Comparison of ENCODE assay signal across 32 mouse cellular contexts in genomic region chr7:140320558-140320957, GRCm38 (mm10). TPM values are rescaled to one million over a fixed set of nuclear protein-coding genes. Genes with fewer than 3 reads are reported as not detected.
A peak's percentile ranks its signal among the peaks of the same experiment; 100 is the strongest.
DNase-seq lines count a peak whose midpoint lies in the region; ATAC-seq and TF ChIP-seq lines count a peak whose summit lies in the region.
"Had no signal": no experiment of that assay in that cellular context is flagged by ENCODE, and none has a peak within 500 bp of the region (broad histone marks: within the 10 kb centered on the region; RNA-seq: fewer than 3 reads in every experiment).

TSS of gene Olfr525 (plus strand) at chr7:140320858.

- peak; percentile 31 for ATAC-seq in CD4-positive, CD25-positive, alpha-beta regulatory T cell, adult 4 months
- ATAC-seq: forebrain, embryonic 15.5 days; hindbrain, embryonic 16.5 days; intestine, embryonic 16.5 days; Patski had no signal

- no peaks in the 10 kb centered on the region for H3K4me1 ChIP-seq in forebrain, embryonic 10.5 days
- H3K4me1 ChIP-seq: embryonic facial prominence, embryonic 12.5 days; embryonic facial prominence, embryonic 15.5 days; forebrain, embryonic 12.5 days; forebrain, embryonic 15.5 days; heart, embryonic 13.5 days; hindbrain, embryonic 10.5 days; hindbrain, embryonic 13.5 days had no signal

- H3K36me3 ChIP-seq in forebrain, embryonic 10.5 days (replicated peaks): no peaks in the 10 kb centered on the region
- H3K36me3 ChIP-seq: embryonic facial prominence, embryonic 12.5 days; embryonic facial prominence, embryonic 15.5 days; forebrain, embryonic 12.5 days; forebrain, embryonic 15.5 days; G1E; heart, embryonic 13.5 days; hindbrain, embryonic 10.5 days; hindbrain, embryonic 13.5 days had no signal

- H3K9me3 ChIP-seq in forebrain, embryonic 10.5 days: no peaks in the 10 kb centered on the region
- H3K9me3 ChIP-seq: embryonic facial prominence, embryonic 12.5 days; embryonic facial prominence, embryonic 15.5 days; forebrain, embryonic 12.5 days; forebrain, embryonic 15.5 days; G1E; heart, embryonic 13.5 days; hindbrain, embryonic 10.5 days; hindbrain, embryonic 13.5 days had no signal

- DNase-seq in layer of hippocampus, adult 2 months (ENCODE audit: low spot score in 2 of 2): no peak
- no peak for DNase-seq in layer of hippocampus, adult 9-11 months
- peak; percentile 8 for DNase-seq in thymus, postnatal 25 days
- DNase-seq in thymus, postnatal 10 days (ENCODE audit: low spot score in 2 of 2): no peak
- DNase-seq in naive thymus-derived CD4-positive, alpha-beta T cell, adult 2 months (ENCODE audit: low read depth): peak; percentile 30
- DNase-seq in forebrain, embryonic 10.5 days (ENCODE audit: extremely low spot score, low spot score): no peak
- DNase-seq: adrenal gland, postnatal 10 days; adrenal gland, postnatal 36 days; cerebellum, adult 18-20 months; cerebellum, adult 9-10 months; cerebellum, postnatal 14 days; gastrocnemius, postnatal 14 days; heart, adult 18-20 months; heart, postnatal 14 days had no signal

- peak within 1 kb of the TSS; percentile 71 for H3K27ac ChIP-seq in layer of hippocampus, adult 2 months
- no peak within 1 kb of the TSS for H3K27ac ChIP-seq in forebrain, embryonic 10.5 days
- H3K27ac ChIP-seq: embryonic facial prominence, embryonic 12.5 days; embryonic facial prominence, embryonic 15.5 days; forebrain, embryonic 12.5 days; forebrain, embryonic 15.5 days; heart, embryonic 13.5 days; hindbrain, embryonic 10.5 days; hindbrain, embryonic 13.5 days had no signal

- TF ChIP-seq CTCF in layer of hippocampus, adult 2 months (conservative IDR thresholded peaks at IDR 0.05): no peak

- WGBS in forebrain, embryonic 10.5 days: 46% methylated on average over 1 of the region's 1 CpGs

- no peaks in the 10 kb centered on the region for H3K27me3 ChIP-seq in forebrain, embryonic 10.5 days (ENCODE audit: poor library complexity, severe bottlenecking)
- H3K27me3 ChIP-seq: embryonic facial prominence, embryonic 12.5 days; embryonic facial prominence, embryonic 15.5 days; forebrain, embryonic 12.5 days; forebrain, embryonic 15.5 days; heart, embryonic 13.5 days; hindbrain, embryonic 13.5 days; Patski had no signal

- no peak within 1 kb of the TSS for H3K4me3 ChIP-seq in layer of hippocampus, adult 2 months
- no peak within 1 kb of the TSS for H3K4me3 ChIP-seq in forebrain, embryonic 10.5 days
- H3K4me3 ChIP-seq: embryonic facial prominence, embryonic 12.5 days; embryonic facial prominence, embryonic 15.5 days; forebrain, embryonic 12.5 days; forebrain, embryonic 15.5 days; heart, embryonic 13.5 days; hindbrain, embryonic 10.5 days; hindbrain, embryonic 13.5 days had no signal

RNA-seq across cellular contexts. Expression of gene Olfr525, which starts in this region (rescaled TPM):
- not detected for total RNA-seq in layer of hippocampus, adult 2 months (2021)
- polyA plus RNA-seq in CD4-positive, CD25-positive, alpha-beta regulatory T cell, adult 4 months (2017; shearing (Covaris generic)): under 1 TPM; 0.20 to 0.35 TPM
- not detected in 2 replicates for polyA plus RNA-seq in forebrain, embryonic 10.5 days (2016; fragmentation: Nextera tagmentation; extraction: Ambion mirVana)
- total RNA-seq: adrenal gland, adult 18-20 months; adrenal gland, postnatal 10 days; adrenal gland, postnatal 36 days; CH12.LX; common myeloid progenitor, adult 5-6 weeks; gastrocnemius, postnatal 14 days; gastrocnemius, postnatal 4 days; heart, adult 18-20 months; heart, postnatal 14 days had no signal
- polyA plus RNA-seq: C2C12; embryonic facial prominence, embryonic 12.5 days; forebrain, embryonic 12.5 days; forebrain, embryonic 15.5 days; G1E; heart, embryonic 13.5 days; heart, embryonic 16.5 days; hindbrain, embryonic 10.5 days; hindbrain, embryonic 13.5 days; hindbrain, embryonic 16.5 days; intestine, embryonic 16.5 days; Patski had no signal

Comparison
In these comparisons a context has a peak if more than half of its experiments do, and no peak if none do; other contexts are left out.
1. DNase-seq: peak in thymus, postnatal 25 days (single experiment) and naive thymus-derived CD4-positive, alpha-beta T cell, adult 2 months (single experiment); none in layer of hippocampus, adult 2 months (0 of 2), layer of hippocampus, adult 9-11 months (single experiment), thymus, postnatal 10 days (0 of 2) and forebrain, embryonic 10.5 days (single experiment).
2. Peak in ATAC-seq in CD4-positive, CD25-positive, alpha-beta regulatory T cell, adult 4 months; RNA of the gene not detected or under 1 TPM.